Mouse (Mus musculus) olfactory bulb, adult 2 months (tissue): Measurements from ENCODE around the gene Ddx21. TPM values are rescaled to one million over a fixed set of nuclear protein-coding genes. Genes with fewer than 3 reads are reported as not detected.

Experiments used
- H3K27ac ChIP-seq: fragments of 200-500 bp; 2 replicates; pipeline ENCODE4 v1.5.1; 2012; ENCODE audit warnings: low read depth, low read length; ENCODE audit not compliant: insufficient read depth
- H3K4me1 ChIP-seq: fragments of 200-500 bp; 2 replicates; pipeline ENCODE4 v1.6.1; 2012; ENCODE audit warnings: low read length; ENCODE audit not compliant: control insufficient read depth, insufficient read depth
- H3K4me3 ChIP-seq: fragments of 200-500 bp; 2 replicates; pipeline ENCODE4 v1.5.1; 2012; ENCODE audit warnings: mild to moderate bottlenecking, low read depth, low read length, moderate library complexity; ENCODE audit not compliant: insufficient read depth
- CTCF ChIP-seq: fragments of 200-500 bp; IDR thresholded peaks from 2 replicates; pipeline ENCODE4 v1.5.1; 2012; ENCODE audit warnings: low read depth, mild to moderate bottlenecking, low read length, moderate library complexity; ENCODE audit not compliant: insufficient read depth
- POLR2A ChIP-seq: fragments of 200-500 bp; IDR thresholded peaks from 2 replicates; pipeline ENCODE4 v1.6.1; 2012; ENCODE audit warnings: mild to moderate bottlenecking, low read depth, low read length, moderate library complexity; ENCODE audit not compliant: insufficient read depth
- WGBS: fragments of 180-500 bp; shearing (Covaris S2); methylation state at CpG from one replicate; pipeline ENCODE4 v1.1.7; 2018; 5-methylcytosine and 5-hydroxymethylcytosine counted together
- polyA plus RNA-seq: library from polyadenylated mRNA; stranded (reverse); fragments of >200 nt; gene quantifications from 2 replicates; pipeline ENCODE4 v1.2.4, GENCODE M21; 2012; ENCODE audit warnings: low replicate concordance; ENCODE audit not compliant: missing spikeins, insufficient read depth, insufficient read length

Ddx21 gene
- polyA plus RNA-seq, 1 experiment: not detected

DNA sequence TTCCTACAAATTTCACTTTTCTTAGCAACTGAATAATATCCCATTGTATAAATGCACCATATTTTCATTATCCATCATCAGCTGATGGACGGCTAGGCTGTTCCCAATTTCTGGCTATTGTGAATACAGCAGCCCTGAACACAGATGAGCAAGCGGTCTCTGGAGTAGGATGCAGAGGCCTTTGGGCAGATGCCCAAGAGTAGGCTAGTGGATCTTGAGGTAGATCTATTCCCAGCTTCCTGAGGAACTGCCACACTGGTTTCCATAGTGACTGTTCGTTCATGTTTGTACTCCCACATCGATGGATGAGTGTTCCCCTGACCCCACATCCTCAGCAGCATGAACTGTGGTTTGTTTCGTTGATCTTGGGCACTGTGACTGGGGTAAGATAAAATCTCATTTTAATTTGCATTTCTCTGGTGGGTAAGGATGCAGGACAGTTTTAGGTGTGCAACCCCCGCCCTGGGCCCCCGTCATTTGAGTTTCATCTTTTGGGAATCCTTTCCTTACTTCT is 51.2 kb downstream of the Ddx21 start:
- H3K4me3 ChIP-seq: no peak overlapping the region
- TF ChIP-seq CTCF (no peak), POLR2A (no peak)
- no peak overlapping the region for H3K27ac ChIP-seq
- whole genome bisulfite sequencing: 75% methylated on average over 7 of the region's 7 CpGs
- peaks cover 2% of the 10 kb centered on the region for H3K4me1 ChIP-seq

- no peak for TF ChIP-seq POLR2A
- TF ChIP-seq CTCF: 0 out of 2 replicates have a peak, but pooled peaks have one; percentile 7
- no peak overlapping the region for H3K4me3 ChIP-seq
- 16% methylated on average over 16 of the region's 16 CpGs for WGBS
- peaks cover 2% of the 10 kb centered on the region for H3K4me1 ChIP-seq
- no peak overlapping the region for H3K27ac ChIP-seq
Observed at GRCm38 (mm10) chr10:62549523-62550166, 52.4 kb downstream of the Ddx21 start.

DNA sequence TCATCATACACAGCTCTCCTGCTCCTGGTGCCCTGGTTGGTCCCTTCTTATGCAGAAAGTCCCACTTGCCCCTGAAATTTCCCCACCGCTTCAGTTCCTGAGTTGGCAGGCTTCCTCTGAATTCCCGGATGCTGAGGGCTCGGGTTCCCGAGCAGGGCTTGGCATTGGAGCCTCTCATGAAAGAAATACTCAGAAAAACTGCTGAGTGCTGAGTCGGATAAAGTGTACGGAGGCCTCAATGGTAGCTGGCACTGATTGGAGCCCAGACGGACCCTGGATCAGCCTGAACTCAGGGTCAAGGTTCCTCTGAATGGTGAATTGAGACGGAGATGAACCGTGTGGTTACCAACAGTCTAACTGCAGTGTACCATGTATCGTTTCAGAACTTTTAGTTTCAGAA is 55.6 kb downstream of the Ddx21 start:
- WGBS: 59% methylated on average over 10 of the region's 10 CpGs
- Histone ChIP-seq H3K27ac (no peak overlapping the region), H3K4me3 (no peak overlapping the region), H3K4me1 (peaks cover 2% of the 10 kb centered on the region)
- TF ChIP-seq POLR2A (no peak), CTCF (no peak)

DNA sequence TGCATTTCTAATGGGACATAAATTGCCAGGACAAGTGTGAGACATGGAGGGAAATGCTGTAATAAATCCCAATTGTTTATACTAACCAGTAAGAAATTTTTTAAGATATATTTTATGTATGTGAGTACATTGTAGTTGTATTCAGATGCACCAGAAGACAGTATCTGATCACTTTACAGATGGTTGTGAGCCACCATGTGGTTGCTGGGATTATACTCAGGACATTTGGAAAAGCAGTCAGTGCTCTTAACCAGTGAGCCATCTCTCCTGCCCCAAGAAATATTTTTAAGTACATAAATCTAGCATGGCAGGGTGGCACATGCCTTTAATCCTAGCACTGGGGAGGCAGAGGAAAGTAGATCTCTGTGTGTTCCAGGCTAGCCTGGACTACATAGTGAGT is 56.3 kb downstream of the Ddx21 start:
- no peak overlapping the region for H3K4me3 ChIP-seq
- H3K27ac ChIP-seq: no peak overlapping the region
- TF ChIP-seq CTCF: no peak
- peaks cover 2% of the 10 kb centered on the region for H3K4me1 ChIP-seq

DNA sequence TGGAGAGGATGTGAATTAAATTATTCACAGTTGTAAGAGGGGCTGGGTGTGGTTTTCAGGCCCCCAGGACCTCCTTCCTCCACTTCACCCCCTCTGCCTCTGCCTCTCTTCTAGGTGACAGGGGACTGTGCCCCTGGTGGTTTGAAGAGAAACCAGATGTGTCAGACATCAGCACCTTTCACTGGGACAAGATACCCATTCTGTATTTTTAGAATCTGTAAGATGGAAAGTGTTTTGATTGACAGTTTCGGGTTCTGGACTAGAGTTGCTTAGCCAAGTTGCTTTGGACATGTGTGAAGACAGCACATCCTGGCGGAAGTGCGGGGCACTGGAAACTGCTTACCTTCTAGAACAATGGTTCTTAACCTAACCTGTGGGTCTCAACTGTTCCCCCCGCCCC is 57.8 kb downstream of the Ddx21 start:
- no peak for TF ChIP-seq CTCF
- no peak for TF ChIP-seq POLR2A
- no peaks in the 10 kb centered on the region for H3K4me1 ChIP-seq
- no peak overlapping the region for H3K27ac ChIP-seq
- 90% methylated on average over 4 of the region's 4 CpGs for WGBS
- no peak overlapping the region for H3K4me3 ChIP-seq

- 82% methylated on average over 12 of the region's 12 CpGs for WGBS
- TF ChIP-seq POLR2A (no peak), CTCF (no peak)
- Histone ChIP-seq H3K27ac (no peak overlapping the region), H3K4me3 (no peak overlapping the region), H3K4me1 (no peaks in the 10 kb centered on the region)
Observed at GRCm38 (mm10) chr10:62543399-62543808, 58.7 kb downstream of the Ddx21 start.

- no peak overlapping the region for H3K4me3 ChIP-seq
- H3K4me1 ChIP-seq: no peaks in the 10 kb centered on the region
- 94% methylated on average over 8 of the region's 8 CpGs for WGBS
- TF ChIP-seq POLR2A (no peak), CTCF (no peak)
- H3K27ac ChIP-seq: no peak overlapping the region
Observed at GRCm38 (mm10) chr10:62542928-62543327, 59.2 kb downstream of the Ddx21 start.

GRCm38 (mm10) chr10:62542507-62542906 is 59.6 kb downstream of the Ddx21 start:
- 93% methylated on average over 12 of the region's 12 CpGs for WGBS
- H3K4me1 ChIP-seq: no peaks in the 10 kb centered on the region
- TF ChIP-seq POLR2A (no peak), CTCF (no peak)
- no peak overlapping the region for H3K4me3 ChIP-seq
- no peak overlapping the region for H3K27ac ChIP-seq

GRCm38 (mm10) chr10:62541499-62541898 is 60.6 kb downstream of the Ddx21 start:
- TF ChIP-seq CTCF: no peak
- TF ChIP-seq POLR2A: no peak
- Histone ChIP-seq H3K4me3 (no peak overlapping the region), H3K27ac (no peak overlapping the region), H3K4me1 (no peaks in the 10 kb centered on the region)
- 96% methylated on average over 12 of the region's 12 CpGs for WGBS
